Mouse (Mus musculus) monocyte, adult 5-6 weeks (primary cell): Measurements from ENCODE around the gene Mecom. TPM values are rescaled to one million over a fixed set of nuclear protein-coding genes. Genes with fewer than 3 reads are reported as not detected.

Experiments used
- ATAC-seq: fragments of 153-309, 156-312 bp; replicated peaks from 2 replicates; pipeline ENCODE4 v1.8.0; 2017; ENCODE audit warnings: mild to moderate bottlenecking; ENCODE audit not compliant: low TSS enrichment, insufficient number of reproducible peaks, severe bottlenecking, poor library complexity, low FRiP score
- total RNA-seq: library from RNA; stranded (forward); fragments of 200-1000, 200-491, 200-594 nt; gene quantifications from 3 replicates; pipeline ENCODE4 v1.2.3, GENCODE M21; 2017

The Mecom gene
- total RNA-seq, 1 experiment from 2014 or later: not detected

DNA sequence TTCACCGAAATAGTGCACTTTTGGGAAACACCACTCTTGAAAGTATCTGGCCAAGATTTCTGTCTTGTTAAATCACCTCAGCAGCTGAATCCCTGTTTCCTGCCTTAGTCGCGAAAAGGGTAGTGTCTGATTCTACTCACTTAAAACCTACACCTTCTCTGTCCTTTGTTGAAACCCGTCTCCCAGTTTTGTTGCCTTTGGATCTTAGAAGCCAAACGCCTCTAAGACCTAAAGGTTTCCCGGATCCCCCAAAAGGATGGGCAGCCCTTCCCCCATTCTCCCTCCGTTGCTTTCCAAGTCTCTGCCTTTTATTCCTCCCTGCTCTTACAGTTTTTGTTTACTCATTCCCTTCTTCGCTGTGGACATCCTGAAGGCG lies 32.0 kb downstream of the Mecom start:
- ATAC-seq: no peak

DNA sequence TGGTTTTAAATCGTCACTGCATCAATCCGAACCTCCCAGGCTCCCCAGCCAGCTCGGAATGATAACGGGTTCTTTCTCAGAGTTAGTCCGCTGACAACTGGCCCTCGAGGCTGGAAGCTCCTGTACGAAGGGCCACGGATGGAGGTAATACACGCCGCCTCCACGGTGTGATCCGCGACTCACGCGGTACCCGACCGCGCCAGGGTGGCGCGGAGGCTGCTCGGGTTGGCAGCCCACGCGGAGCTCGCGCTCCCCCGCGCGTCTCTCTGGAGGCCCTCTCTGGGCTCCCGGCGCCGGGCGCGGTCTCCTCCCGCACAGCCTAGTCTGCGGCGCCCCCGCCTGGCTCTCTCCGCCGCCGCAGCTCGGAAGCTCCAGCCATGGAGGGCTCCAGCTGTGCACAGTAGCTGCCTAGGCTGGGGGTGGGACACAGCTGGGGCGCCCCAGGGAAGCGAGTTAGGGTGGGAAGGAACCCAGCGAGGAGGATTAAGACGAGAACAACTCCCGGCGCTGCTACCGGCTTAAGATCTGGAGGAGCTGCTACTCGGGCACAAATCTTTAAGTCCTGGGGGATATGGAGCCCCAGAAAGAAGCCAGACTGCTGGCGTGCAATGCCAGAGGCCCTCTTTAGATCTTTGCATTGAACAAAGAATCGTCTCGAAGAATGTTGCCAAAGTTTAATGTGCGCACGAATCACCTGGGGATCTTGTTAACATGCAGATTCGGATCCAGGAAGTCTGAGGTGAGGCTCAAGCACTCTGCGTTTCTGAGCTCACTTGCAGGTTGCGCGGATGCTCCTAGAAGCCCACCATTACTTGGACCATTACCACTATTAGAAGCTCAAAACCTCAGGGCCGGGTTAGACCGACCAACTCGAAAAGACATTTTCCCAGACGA lies 32.7 kb downstream of the Mecom start:
- no peak for ATAC-seq

DNA sequence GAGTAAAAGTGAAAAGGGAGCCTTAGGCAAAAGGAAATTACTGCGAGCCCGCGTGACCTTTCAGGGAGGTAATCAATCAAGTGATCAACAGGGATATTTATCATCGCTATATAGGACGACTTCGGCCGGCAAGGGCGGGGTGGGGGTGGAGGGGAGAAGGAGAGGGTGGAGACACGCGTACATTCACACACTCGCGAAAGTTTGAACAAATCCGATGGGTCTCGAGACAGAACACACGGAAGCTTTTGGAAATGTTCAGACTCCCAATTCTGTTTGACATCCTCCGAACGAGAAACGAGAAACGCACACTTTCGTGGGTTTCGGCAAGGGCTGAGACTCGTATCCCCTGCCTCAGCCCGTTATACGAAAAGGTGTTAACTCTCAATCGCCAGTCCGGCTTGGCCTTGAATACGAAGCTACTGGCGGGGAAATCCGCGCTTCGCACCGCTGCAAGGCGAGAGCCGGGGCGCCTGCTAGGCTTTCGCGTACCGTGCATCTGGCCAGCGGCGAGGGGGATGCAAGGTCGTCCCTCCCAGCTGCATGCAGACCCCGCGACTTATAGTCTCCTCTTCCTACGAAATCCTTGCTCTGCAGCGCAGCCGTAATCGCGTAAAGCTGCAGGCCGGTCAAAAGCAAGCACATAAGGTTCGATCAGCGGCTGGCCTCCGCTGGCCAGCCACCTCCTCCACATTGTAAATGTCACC lies 33.6 kb downstream of the Mecom start:
- ATAC-seq: no peak

GRCm38 (mm10) chr3:30513314-30513997 lies 34.4 kb downstream of the Mecom start:
- no peak for ATAC-seq

DNA sequence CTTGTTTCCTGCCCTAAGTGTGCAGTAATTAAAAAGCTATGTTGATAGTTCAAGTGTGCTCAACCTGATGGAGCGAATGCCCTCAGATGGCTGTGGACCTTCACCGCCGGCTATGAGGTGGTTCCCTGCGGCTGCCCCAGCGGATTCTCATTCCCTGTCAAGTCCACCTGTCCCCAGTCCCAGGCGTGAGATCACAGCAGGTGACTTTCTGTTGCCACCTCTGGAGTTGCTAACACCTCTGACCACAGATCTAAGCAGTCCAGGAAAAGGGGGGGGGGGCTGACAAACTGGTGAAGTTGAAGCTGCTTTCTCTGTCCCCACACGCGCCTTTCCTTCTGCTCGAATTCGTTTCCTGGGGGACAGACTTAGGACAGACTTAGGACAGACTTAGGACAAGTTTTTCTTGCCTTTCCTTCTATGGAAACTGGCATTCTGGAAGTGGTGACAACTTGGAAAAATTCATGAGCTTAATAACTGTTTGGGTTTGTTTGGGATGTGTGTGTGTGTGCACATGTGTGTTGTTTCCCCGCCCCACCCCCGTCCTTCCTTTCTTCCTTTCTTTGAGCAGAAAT lies 35.3 kb downstream of the Mecom start:
- no peak for ATAC-seq

GRCm38 (mm10) chr3:30511796-30512195 lies 36.0 kb downstream of the Mecom start:
- ATAC-seq: no peak

GRCm38 (mm10) chr3:30511062-30511640 lies 36.7 kb downstream of the Mecom start:
- ATAC-seq: no peak

GRCm38 (mm10) chr3:30510646-30511045 lies 37.2 kb downstream of the Mecom start:
- no peak for ATAC-seq

DNA sequence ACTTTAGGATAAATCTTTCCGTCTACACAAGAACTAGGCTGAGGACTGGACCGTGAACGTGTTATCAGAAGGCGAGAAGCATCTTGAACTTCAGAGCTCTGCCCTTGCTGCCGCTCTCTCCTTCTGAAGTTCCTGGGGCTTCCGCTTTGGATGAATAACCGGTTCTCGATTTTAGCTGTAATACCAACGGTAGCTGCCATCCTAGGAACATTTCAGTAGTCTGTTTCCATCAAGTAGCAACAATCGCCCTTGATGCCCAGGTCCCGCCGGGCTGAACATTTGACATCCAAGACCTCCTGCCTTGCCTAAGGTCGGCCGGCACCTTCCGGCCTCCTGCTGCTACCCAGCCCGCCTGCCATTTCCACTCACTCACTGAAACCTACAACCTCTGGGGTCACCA lies 37.7 kb downstream of the Mecom start:
- ATAC-seq: no peak

GRCm38 (mm10) chr3:30508930-30509910 lies 38.6 kb downstream of the Mecom start:
- ATAC-seq: no peak

DNA sequence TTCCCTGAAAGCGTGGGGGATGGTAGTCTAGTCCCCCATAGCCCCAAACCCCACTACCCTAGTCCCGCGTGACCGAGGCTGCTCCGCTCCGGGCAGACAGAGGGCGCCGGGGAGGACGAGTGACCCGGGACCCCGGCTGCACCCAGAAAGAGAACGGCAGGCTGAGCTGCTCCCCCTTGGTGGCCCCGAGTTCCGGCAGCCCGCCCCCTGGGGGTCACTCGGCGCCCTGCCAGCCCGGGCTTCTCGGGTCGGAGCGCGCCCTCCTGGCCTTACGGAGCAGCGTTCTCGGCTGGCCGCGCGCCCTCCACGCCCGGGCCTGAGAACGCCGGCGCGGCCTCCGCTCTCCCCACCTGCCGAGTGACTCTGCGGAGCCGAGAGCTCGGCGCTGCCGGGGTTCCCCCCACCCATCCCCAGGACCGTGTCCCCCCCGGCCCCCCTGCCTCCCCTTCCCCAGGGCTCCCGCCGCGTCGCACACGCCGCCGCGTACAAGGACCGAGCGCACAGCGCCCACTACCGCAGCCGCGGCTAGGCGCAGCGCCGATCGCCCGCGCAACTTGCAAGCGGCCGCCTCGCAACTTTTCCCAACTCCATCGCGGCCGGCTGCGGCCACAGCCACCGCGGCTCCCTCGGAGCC lies 39.4 kb downstream of the Mecom start:
- ATAC-seq: no peak

GRCm38 (mm10) chr3:30507576-30508295 lies 40.1 kb downstream of the Mecom start:
- ATAC-seq: no peak

DNA sequence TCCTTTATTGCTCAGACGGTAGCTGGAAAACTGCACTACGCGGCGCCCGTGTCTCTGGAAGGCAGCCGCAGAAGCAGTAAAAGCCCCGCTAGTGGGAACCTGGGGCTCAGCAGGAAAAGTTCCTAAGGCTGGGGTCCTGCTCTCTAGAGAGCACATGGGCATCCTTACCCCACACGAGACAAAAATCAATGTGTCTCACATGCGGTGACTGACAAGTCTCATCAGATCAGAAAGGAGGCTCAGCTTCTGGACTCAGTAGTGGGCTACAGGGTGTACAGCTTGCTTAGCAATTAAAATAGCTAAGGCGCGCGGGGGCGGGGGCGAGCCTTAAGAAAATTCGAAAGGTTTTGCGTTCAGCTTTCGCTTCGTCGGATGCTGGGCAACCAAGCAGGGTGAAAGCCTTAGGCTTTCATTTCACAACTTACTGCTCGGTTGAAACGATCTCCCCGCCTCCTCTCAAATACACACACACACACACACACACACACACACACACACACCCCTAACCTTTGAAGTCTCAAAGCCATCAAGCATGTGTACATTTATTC lies 40.7 kb downstream of the Mecom start:
- no peak for ATAC-seq

DNA sequence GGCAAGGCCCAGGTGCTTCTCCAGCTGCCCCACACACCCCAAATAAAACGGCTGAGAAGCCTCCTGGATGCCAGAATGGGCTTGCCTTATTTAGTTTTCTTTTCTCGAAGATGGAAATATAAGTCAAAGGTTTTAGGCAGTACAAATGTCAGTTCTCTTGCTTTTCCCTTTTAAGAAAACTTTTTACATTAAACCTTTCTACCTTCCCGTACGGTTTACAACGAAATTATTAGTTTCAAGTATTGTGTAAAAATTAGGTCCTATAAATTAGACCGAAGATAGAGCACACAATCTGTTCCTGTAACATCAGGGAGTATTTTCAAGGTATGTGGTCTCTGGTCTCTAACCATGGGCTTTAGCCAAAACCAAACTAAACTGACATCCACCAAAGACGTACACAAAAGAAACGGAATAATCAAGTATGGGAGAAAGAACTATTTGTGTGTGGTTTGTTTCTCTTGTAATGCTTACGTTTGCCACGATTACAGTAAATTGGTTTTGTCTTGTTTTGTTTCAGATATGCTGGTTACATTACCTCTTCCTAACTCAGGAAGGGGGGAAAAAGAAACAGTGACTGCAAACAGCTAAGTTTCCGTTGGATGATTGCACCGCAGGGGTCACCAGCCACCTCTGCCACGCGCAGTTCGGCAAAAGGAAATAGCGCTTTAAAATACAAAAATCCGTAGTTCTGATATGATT lies 41.3 kb downstream of the Mecom start:
- no peak for ATAC-seq

DNA sequence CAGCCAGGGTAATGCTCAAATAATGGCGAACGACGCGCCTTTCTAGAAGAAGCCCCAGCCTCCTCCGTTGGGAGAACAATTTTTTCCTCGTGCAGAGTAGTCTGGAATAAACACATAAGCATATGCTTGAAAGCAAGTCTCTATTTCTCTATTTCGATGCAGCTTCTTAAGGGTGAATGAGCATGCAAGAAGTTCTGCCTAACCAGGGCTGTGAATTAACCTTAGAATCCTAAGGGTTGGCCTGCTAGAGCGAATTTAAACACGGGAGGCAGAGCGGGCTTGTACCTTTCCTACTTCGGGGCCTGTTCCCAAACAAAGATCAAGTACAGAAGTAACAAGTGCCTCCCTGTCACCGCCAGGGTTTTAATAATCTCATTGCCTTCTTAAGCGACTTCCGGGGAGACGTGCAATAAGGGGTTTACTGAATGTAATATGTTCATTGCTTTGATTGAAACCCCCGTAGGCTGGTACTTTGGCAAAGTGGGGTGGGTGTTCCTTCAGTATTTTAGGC lies 42.0 kb downstream of the Mecom start:
- no peak for ATAC-seq

DNA sequence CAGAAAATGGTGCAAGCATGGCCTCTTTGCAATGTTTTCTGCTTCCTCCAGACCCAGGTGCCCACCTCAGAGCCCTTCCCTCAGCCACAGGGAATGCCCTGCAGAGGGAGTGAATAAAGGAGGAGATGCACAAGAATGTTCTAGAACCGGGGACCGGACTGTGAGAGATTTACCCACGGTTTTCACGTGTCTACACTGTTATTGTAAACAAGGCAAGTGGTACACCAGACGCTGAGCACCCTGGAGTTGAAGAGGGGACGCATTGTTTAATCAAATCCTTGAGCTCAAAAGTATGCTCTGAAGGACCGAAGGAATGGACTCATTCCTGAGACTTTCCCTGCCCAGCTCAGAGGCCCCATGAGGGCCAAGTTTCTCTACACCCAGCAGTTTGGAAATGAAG lies 43.2 kb downstream of the Mecom start:
- no peak for ATAC-seq
